Mouse (Mus musculus) liver, adult (tissue): ENCODE results near the gene Pitpnm3.

ENCODE experiments used
- GATA4 ChIP-seq: IDR thresholded peaks from 2 replicates; pipeline ENCODE4 v1.6.1; 2014; ENCODE audit warnings: mild to moderate bottlenecking, low read length; ENCODE audit not compliant: insufficient replicate concordance

Pitpnm3 gene

GRCm38 (mm10) chr11:72002138-72002853 lies 133.3 kb downstream of the Pitpnm3 start:
- TF ChIP-seq GATA4: no peak

GRCm38 (mm10) chr11:72000194-72000593 lies 135.4 kb downstream of the Pitpnm3 start:
- TF ChIP-seq GATA4: no peak
